Mouse (Mus musculus): ENCODE measurements at regions not wholly inside any gene's neighbourhood (a gene's known extent, or its start where the extent isn't known, plus 50 kb on each side); places are given as distances from the start of the nearest gene placed in this dataset.

DNA sequence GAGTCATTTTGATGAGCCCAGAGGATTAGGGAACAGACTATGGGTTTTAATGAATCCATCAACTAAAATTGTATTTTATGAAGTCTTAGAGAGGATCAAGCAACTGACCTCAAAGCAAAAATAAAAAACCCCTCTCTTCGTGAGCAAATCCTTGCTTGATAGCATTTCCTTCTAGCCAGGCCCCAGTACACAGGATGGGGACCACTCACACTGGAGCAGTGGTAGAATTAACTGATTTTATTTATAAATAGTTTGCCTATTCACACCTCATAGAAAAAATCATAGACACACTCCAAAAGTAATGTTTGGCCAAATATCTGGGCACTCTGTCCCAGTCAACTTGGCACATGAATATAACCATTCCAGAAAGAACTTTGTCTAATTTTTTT lies 649.0 kb upstream of the Cited2 start:
- TF ChIP-seq POLR2A (IDR thresholded peaks at IDR 0.05; ENCODE audit: low read depth, low read length) (no peak), CTCF (IDR thresholded peaks at IDR 0.05; ENCODE audit: borderline replicate concordance, insufficient read depth, low read length) (no peak)
